Mouse (Mus musculus): Measurements from ENCODE around the gene Cenpb.

Cenpb gene

GRCm38 (mm10) chr2:131179990-131180587, at the start of gene Cenpb:
Gene Cenpb, minus strand, starts transcription at chr2:131180067.
- TF ChIP-seq GATA4 (IDR thresholded peaks at IDR 0.05; ENCODE audit: insufficient replicate concordance, low read length) = no peak

GRCm38 (mm10) chr2:131227243-131227642, 47.4 kb upstream of the Cenpb start:
- no peak for TF ChIP-seq GATA4 (IDR thresholded peaks at IDR 0.05; ENCODE audit: insufficient replicate concordance, low read length)

- no peak for TF ChIP-seq GATA4 (IDR thresholded peaks at IDR 0.05; ENCODE audit: insufficient replicate concordance, low read length)
Measured at GRCm38 (mm10) chr2:131225178-131225577, 45.3 kb upstream of the Cenpb start.

- no peak for TF ChIP-seq GATA4 (IDR thresholded peaks at IDR 0.05; ENCODE audit: insufficient replicate concordance, low read length)
Measured at GRCm38 (mm10) chr2:131223569-131223968, 43.7 kb upstream of the Cenpb start.

GRCm38 (mm10) chr2:131222562-131222961, 42.7 kb upstream of the Cenpb start:
- no peak for TF ChIP-seq GATA4 (IDR thresholded peaks at IDR 0.05; ENCODE audit: insufficient replicate concordance, low read length)

DNA sequence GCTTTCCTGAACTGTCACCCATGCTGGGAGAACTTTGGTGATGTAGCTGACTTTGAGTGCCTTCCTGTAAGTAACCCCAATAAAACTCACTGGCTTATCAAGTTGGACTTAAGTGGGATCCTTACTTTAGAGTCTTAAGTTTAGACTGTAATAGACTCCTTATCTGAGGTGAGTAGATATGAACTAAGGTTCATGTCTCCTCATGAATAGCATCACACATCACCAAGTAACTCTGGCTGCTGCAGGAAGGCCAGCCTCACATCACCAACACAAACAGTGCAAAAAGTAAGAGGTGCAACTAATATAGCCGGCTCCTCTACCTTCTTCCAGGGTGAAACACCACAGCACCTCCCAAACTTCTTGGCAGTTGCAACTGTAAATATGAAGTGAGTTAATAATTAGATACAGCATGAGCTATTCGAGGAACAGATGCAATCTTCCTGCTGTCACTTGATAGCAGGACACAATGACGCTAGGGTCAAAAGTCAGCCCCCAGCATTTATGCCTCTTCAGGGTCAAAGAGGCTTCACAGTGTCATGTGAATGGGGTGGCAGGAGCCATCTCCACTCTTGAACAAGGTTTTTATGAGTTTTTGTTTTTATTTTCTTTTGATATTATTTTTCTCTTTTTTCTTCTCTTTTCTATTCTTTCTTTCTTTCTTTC, 42.1 kb upstream of the Cenpb start:
- no peak for TF ChIP-seq GATA4 (IDR thresholded peaks at IDR 0.05; ENCODE audit: insufficient replicate concordance, low read length)

- no peak for TF ChIP-seq GATA4 (IDR thresholded peaks at IDR 0.05; ENCODE audit: insufficient replicate concordance, low read length)
Measured at GRCm38 (mm10) chr2:131220030-131220429, 40.2 kb upstream of the Cenpb start.

GRCm38 (mm10) chr2:131215941-131216858, 36.3 kb upstream of the Cenpb start:
- no peak for TF ChIP-seq GATA4 (IDR thresholded peaks at IDR 0.05; ENCODE audit: insufficient replicate concordance, low read length)

DNA sequence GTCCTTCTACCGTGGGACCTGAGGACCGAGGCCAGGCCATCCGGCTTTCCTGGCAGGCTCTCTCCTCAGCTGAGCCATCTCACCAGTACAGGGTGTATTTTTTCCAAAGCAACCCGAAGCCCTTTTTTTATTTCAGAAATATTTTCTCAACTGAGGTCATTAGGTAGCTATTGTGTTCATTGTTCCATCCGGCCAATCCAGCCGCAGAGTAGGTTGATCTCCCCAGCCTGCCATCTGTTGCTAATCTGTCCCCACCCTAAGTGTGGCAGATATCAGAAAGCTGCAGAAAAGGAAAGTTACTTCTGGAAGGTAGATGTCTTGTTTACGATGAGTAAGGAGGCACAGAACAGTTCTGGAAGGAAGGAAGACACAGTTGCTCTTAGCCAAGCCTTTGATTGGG, 33.9 kb upstream of the Cenpb start:
- TF ChIP-seq GATA4 (IDR thresholded peaks at IDR 0.05; ENCODE audit: insufficient replicate concordance, low read length) = no peak

DNA sequence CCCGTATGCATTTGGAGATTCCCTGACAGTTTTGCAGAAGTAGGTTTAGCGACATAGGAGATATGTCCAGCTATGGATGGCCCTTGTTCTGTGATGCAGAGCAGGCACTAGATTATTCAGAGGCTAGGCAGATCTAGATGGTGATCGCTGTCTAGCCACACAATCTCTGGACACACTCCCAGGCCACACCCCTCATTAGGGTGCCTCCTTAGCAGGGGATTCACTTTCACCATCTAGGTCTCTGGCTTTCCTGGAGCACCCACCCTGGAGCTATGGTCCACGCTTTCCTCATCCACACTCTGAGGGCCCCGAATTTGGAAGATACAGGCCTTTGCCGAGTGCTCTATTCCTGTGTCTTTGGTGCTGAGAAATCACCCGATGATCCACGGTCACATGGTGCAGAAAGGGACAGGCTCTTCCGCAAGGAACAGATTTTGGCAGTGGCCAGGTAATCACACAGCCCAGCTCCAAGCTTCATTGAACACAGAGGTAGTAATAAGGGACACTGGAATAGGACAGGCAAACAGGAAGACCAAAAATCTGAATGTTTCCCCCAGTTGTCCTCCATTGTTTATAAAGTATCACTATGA, 31.3 kb upstream of the Cenpb start:
- no peak for TF ChIP-seq GATA4 (IDR thresholded peaks at IDR 0.05; ENCODE audit: insufficient replicate concordance, low read length)

DNA sequence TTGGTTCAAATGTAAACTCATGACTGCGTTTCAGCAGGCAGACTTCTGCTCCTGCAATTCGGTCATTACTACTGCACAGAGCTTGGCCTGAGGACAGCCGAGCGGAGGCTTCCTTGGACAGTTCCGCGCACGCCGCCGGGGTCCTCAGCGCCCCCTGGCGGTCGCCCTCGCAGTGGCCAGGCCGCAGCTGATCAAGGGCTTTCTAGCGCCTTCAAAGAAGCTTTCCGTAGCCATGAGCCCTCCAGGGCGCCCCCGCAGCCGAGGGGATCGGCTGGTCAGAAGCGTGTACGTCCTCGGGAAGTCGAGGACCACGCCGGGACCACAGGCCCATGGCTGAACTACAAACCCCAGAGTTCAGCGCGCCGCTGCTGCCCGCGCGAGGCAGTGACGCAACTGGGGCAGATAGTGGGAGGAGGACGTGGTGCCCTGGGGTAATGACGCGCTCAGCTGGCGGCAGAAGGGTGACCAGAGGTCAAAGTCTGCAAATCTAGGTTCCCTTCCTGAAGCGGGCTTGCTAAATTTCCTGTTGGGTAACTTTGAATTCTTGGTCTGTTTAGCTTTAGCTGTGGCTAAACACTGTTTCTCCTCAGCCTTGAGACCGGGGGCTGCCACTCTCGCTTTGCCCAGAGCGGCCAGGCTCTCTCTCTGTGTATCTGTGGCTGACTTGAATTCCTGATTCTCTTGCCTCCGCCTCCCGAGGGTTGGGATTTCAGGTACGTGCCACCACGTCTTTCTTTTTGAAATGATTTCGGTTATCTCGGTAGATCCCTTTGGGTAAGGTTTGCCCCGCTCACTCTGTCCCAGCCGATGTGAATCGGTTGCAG, 30.3 kb upstream of the Cenpb start:
- peak; percentile 99; the same call in 1 of the 2 replicates for TF ChIP-seq GATA4 (IDR thresholded peaks at IDR 0.05; ENCODE audit: insufficient replicate concordance, low read length)

- no peak for TF ChIP-seq GATA4 (IDR thresholded peaks at IDR 0.05; ENCODE audit: insufficient replicate concordance, low read length)
Measured at GRCm38 (mm10) chr2:131209125-131209795, 29.4 kb upstream of the Cenpb start.

GRCm38 (mm10) chr2:131208356-131208755, 28.5 kb upstream of the Cenpb start:
- no peak for TF ChIP-seq GATA4 (IDR thresholded peaks at IDR 0.05; ENCODE audit: insufficient replicate concordance, low read length)

DNA sequence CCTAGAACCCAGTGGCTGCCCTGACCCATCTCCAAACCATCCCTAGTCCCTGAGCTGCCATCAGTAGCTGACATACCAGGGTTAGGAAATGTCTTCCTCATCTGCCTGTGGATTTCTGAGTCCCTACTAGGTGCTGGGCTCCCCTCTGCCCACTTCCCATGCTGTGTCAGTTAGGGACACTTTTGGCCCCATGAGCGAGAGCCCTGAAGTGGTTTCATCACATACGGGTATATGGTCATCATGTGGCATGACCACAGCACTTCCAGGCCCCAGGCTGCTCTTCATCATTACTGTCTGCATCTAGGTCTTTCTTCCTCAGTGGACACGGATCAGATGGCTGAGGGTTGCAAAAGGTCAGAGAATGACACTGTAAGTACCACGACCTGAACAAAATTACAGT, 26.9 kb upstream of the Cenpb start, which contains the start of gene Ap5s1:
Gene Ap5s1, plus strand, starts transcription at position 301 of the 400 bp plus-strand sequence.
- no peak for TF ChIP-seq GATA4 (IDR thresholded peaks at IDR 0.05; ENCODE audit: insufficient replicate concordance, low read length)

All from liver, adult (tissue).